Mouse (Mus musculus) liver, embryonic 14.5 days (tissue): ENCODE measurements at regions not wholly inside any gene's neighbourhood (a gene's known extent, or its start where the extent isn't known, plus 50 kb on each side); places are given as distances from the start of the nearest gene placed in this dataset.

Source experiments
- CTCF ChIP-seq: IDR thresholded peaks from 2 replicates; pipeline ENCODE4 v1.5.1; 2016; ENCODE audit warnings: antibody characterized with exemption, low read depth, control low read depth
- EP300 ChIP-seq: IDR thresholded peaks from 2 replicates; pipeline ENCODE4 v1.6.1; 2016; ENCODE audit warnings: antibody characterized with exemption, low read depth

GRCm38 (mm10) chr14:105432670-105433069 is 174.3 kb downstream of the Ndfip2 start:
- TF ChIP-seq CTCF: no peak
- TF ChIP-seq EP300: no peak
